Mouse (Mus musculus) cerebellum, adult 2 months (tissue): Measurements from ENCODE around the gene Drap1.

Source experiments
- CTCF ChIP-seq: fragments of 200-500 bp; IDR thresholded peaks from 2 replicates; pipeline ENCODE4 v1.5.1; 2011; ENCODE audit warnings: low read depth, mild to moderate bottlenecking, control low read depth, low read length, moderate library complexity, borderline replicate concordance; ENCODE audit not compliant: insufficient read depth
- POLR2A ChIP-seq: fragments of 200-500 bp; IDR thresholded peaks from 2 replicates; pipeline ENCODE4 v1.6.1; 2011; ENCODE audit warnings: low read length, control low read depth, borderline replicate concordance; ENCODE audit not compliant: insufficient read depth

DNA sequence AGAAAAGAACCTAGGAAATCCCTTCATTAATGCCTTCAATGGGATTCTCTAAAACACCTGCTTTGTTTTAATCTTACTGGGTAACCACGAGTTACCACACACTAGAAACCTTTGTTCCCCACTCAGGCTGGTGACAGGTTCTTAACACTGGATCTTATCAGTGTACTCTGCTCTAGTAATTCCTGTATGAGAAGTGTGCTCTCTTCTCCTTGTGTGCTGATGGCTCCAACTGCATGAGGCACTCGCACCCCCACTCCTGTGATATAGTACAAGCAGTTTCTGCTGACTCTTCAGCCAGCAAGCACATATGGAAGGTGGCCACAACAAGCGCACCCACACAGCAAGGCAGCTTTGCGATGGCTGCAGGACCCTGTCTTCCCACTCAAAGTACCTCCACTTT lies 50.6 kb downstream of the Drap1 start:
- TF ChIP-seq CTCF (no peak), POLR2A (no peak)
